Mouse (Mus musculus) small intestine, adult 2 months (tissue): Measurements from ENCODE around the gene Cby3.

Experiments used
- CTCF ChIP-seq: fragments of 200-500 bp; IDR thresholded peaks from 2 replicates; pipeline ENCODE4 v1.5.1; 2012; ENCODE audit warnings: low read depth, mild to moderate bottlenecking, control low read depth, inconsistent platforms, low read length, moderate library complexity, mixed read lengths; ENCODE audit not compliant: insufficient replicate concordance, insufficient read length; ENCODE audit errors: extremely low read depth
- POLR2A ChIP-seq: fragments of 200-500 bp; IDR thresholded peaks from 2 replicates; pipeline ENCODE4 v1.6.1; 2012; ENCODE audit warnings: low read depth, mild to moderate bottlenecking, control low read depth, inconsistent platforms, low read length, moderate library complexity

DNA sequence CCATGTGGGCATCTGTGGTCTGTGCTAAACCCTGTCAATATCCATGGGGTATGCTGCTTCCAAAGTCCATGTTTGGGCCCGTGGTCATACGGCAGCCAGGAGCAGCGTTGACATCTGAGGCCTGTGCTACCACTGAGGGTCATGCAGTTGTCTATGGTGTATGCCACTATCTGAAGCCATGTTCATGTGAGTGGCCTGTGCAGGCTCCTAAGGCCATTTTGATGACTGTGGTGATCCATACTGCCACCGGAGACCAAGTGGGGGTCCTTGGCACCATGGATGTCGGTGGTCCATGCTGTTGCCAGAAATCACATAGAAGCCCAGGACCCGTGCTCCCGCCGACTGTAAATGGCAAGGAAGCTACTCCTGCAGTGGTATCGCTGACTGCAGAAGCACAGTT is 13.3 kb downstream of the Cby3 start:
- TF ChIP-seq CTCF: no peak
- no peak for TF ChIP-seq POLR2A
